Mouse (Mus musculus): ENCODE results near the gene Olfr1425. TPM values are rescaled to one million over a fixed set of nuclear protein-coding genes. Genes with fewer than 3 reads are reported as not detected.

Gene Olfr1425
- polyA plus RNA-seq, 1 experiment from 2014 or later: not detected

DNA sequence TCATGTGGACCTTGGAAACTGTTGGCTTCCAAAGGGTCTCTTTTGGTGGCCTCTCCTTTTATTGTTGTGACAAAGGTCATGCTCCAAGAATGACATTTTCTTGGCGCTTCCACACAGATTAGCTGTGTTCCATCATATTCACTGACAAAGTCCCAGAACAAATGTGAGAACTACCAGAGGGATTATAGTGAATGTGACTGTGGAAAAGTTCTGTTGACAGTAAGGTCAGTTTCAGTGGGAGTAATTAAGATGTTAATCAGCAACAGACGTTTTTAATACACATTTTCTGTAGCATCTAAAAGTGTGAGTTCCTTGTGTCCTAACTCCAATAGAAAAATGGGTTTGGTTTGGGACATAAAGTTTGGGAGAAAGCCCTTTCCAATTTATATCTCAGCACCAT lies 36.3 kb downstream of the Olfr1425 start, which contains the start of gene Olfr1423:
Gene Olfr1423 (minus strand): TSS at position 101 of the 400 bp plus-strand sequence.
- no peak within 1 kb of the TSS for H3K27ac ChIP-seq (replicated peaks)
- H3K9ac ChIP-seq: no peak within 1 kb of the TSS
- ATAC-seq (ENCODE audit: extremely low read depth, insufficient number of reproducible peaks, low FRiP score, low TSS enrichment): no peak
- WGBS: 41% methylated on average over 2 of the region's 2 CpGs
- no peaks in the 10 kb centered on the region for H3K27me3 ChIP-seq (replicated peaks)
- no peaks in the 10 kb centered on the region for H3K9me3 ChIP-seq
- H3K4me2 ChIP-seq: no peak within 1 kb of the TSS
- no peaks in the 10 kb centered on the region for H3K36me3 ChIP-seq
- no peak within 1 kb of the TSS for H3K4me3 ChIP-seq
- H3K4me1 ChIP-seq: no peaks in the 10 kb centered on the region

DNA sequence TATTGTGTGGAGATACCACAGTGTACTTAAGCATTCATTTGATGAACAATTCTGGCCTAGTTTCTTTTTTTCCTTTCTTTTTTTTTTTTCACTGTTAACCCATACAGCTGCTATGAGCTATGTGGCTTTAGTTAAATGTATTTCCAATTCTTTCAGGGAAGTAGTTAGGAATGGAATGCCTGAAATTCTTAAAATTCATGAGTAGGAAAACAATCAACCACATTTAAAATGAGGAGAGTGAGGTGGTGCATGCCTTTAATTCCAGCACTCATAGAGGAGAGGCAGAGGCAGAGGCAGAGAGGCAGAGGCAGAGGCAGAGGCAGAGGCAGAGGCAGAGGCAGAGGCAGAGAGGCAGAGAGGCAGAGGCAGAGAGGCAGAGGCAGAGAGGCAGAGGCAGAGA lies 39.8 kb downstream of the Olfr1425 start:
- H3K4me3 ChIP-seq: no peak overlapping the region
- no peak overlapping the region for H3K9ac ChIP-seq
- no peaks in the 10 kb centered on the region for H3K27me3 ChIP-seq (replicated peaks)
- ATAC-seq (ENCODE audit: extremely low read depth, insufficient number of reproducible peaks, low FRiP score, low TSS enrichment): no peak
- H3K9me3 ChIP-seq: no peaks in the 10 kb centered on the region
- H3K27ac ChIP-seq (replicated peaks): no peak overlapping the region
- no peaks in the 10 kb centered on the region for H3K4me1 ChIP-seq
- H3K36me3 ChIP-seq: no peaks in the 10 kb centered on the region
- no peak overlapping the region for H3K4me2 ChIP-seq

DNA sequence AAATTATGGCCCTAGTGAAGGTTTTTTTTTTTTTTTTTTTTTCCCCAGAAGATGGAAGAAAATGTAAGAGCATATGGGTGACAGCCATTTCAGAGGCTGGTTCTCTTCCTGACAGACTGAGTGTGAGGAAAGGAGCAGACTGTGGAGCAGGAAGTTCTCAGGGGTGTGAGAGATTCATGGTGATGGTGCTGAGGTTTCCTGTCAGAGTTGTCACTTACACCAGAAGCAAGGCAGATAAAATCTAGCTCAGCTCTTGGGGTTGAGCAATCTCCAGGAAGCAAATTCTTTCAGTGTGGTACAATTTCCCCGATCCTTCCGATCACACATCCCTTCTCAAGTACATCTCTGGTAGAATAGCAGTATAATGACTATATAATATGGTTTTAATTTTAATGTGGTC lies 50.9 kb downstream of the Olfr1425 start:
- Histone ChIP-seq H3K9me3 (no peaks in the 10 kb centered on the region), H3K27ac (replicated peaks) (no peak overlapping the region), H3K4me3 (no peak overlapping the region), H3K4me2 (no peak overlapping the region), H3K36me3 (no peaks in the 10 kb centered on the region), H3K4me1 (no peaks in the 10 kb centered on the region), H3K27me3 (replicated peaks) (no peaks in the 10 kb centered on the region), H3K9ac (no peak overlapping the region)
- no peak for ATAC-seq (ENCODE audit: extremely low read depth, insufficient number of reproducible peaks, low FRiP score, low TSS enrichment)
- WGBS: 30% methylated on average over 2 of the region's 2 CpGs

DNA sequence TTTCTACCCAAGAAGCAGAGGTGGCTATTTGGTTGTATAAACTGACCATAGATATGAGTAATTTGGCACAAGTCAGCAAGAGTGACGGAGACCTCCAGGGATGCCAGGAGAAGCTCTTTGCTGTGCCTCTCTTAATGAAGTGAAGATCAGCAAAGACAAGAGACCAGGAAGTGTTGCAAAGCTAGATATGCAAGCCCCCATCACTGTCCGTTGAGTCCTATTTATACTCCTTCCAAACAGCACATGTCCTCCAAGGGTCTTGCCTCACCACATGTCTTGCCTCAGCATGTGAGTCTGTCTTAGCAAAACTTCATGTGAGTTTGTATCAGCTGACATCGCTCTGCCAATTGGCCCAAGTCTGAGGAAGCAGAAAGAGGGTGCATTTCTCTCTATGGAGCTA lies 52.2 kb downstream of the Olfr1425 start:
- H3K4me3 ChIP-seq: no peak overlapping the region
- H3K27me3 ChIP-seq (replicated peaks): no peaks in the 10 kb centered on the region
- 66% methylated on average over 3 of the region's 3 CpGs for WGBS
- H3K36me3 ChIP-seq: no peaks in the 10 kb centered on the region
- no peaks in the 10 kb centered on the region for H3K4me1 ChIP-seq
- no peak overlapping the region for H3K27ac ChIP-seq (replicated peaks)
- no peak overlapping the region for H3K4me2 ChIP-seq
- ATAC-seq (ENCODE audit: extremely low read depth, insufficient number of reproducible peaks, low FRiP score, low TSS enrichment): no peak
- H3K9ac ChIP-seq: no peak overlapping the region
- H3K9me3 ChIP-seq: no peaks in the 10 kb centered on the region

GRCm38 (mm10) chr19:12024149-12024548 lies 53.4 kb downstream of the Olfr1425 start:
- Histone ChIP-seq H3K4me3 (no peak overlapping the region), H3K27ac (replicated peaks) (no peak overlapping the region), H3K27me3 (replicated peaks) (no peaks in the 10 kb centered on the region), H3K9ac (no peak overlapping the region), H3K36me3 (no peaks in the 10 kb centered on the region), H3K4me2 (no peak overlapping the region), H3K4me1 (no peaks in the 10 kb centered on the region), H3K9me3 (no peaks in the 10 kb centered on the region)
- ATAC-seq (ENCODE audit: extremely low read depth, insufficient number of reproducible peaks, low FRiP score, low TSS enrichment): no peak
- 80% methylated on average over 4 of the region's 4 CpGs for WGBS

Other genes with a start within 250 kb of the Olfr1425 start
- not detected in 2 replicates for gene Olfr1417, start 238.5 kb downstream of the Olfr1425 start, polyA plus RNA-seq (2015; fragmentation: Nextera tagmentation; extraction: Ambion mirVana)
- not detected in 2 replicates for gene Olfr1418, start 216.7 kb downstream of the Olfr1425 start, polyA plus RNA-seq (2015; fragmentation: Nextera tagmentation; extraction: Ambion mirVana)
- gene Olfr1419, start 202.6 kb downstream of the Olfr1425 start, polyA plus RNA-seq (2015; fragmentation: Nextera tagmentation; extraction: Ambion mirVana): not detected in 2 replicates
- gene Olfr1420, start 191.2 kb downstream of the Olfr1425 start, polyA plus RNA-seq (2015; fragmentation: Nextera tagmentation; extraction: Ambion mirVana): not detected in 2 replicates
- gene Patl1, start 165.3 kb downstream of the Olfr1425 start, polyA plus RNA-seq (2015; fragmentation: Nextera tagmentation; extraction: Ambion mirVana): 16.0 and 17.0 TPM in 2 replicates
- gene Osbp, start 111.8 kb downstream of the Olfr1425 start, polyA plus RNA-seq (2015; fragmentation: Nextera tagmentation; extraction: Ambion mirVana): 4.2 and 4.8 TPM in 2 replicates
- gene Olfr1423, start 36.4 kb downstream of the Olfr1425 start, polyA plus RNA-seq (2015; fragmentation: Nextera tagmentation; extraction: Ambion mirVana): not detected in 2 replicates
- gene Olfr1424, start 15.0 kb downstream of the Olfr1425 start, polyA plus RNA-seq (2015; fragmentation: Nextera tagmentation; extraction: Ambion mirVana): not detected in 2 replicates
- gene Olfr1426, start 14.3 kb upstream of the Olfr1425 start, polyA plus RNA-seq (2015; fragmentation: Nextera tagmentation; extraction: Ambion mirVana): not detected in 2 replicates
- gene Olfr1427, start 25.6 kb upstream of the Olfr1425 start, polyA plus RNA-seq (2015; fragmentation: Nextera tagmentation; extraction: Ambion mirVana): not detected in 2 replicates
- gene Olfr1428, start 38.2 kb upstream of the Olfr1425 start, polyA plus RNA-seq (2015; fragmentation: Nextera tagmentation; extraction: Ambion mirVana): not detected in 2 replicates
- gene Olfr76, start 45.5 kb upstream of the Olfr1425 start, polyA plus RNA-seq (2015; fragmentation: Nextera tagmentation; extraction: Ambion mirVana): not detected in 2 replicates
- gene Olfr1555-ps1, start 92.4 kb upstream of the Olfr1425 start, polyA plus RNA-seq (2015; fragmentation: Nextera tagmentation; extraction: Ambion mirVana): not detected in 2 replicates
- gene Olfr1431, start 122.9 kb upstream of the Olfr1425 start, polyA plus RNA-seq (2015; fragmentation: Nextera tagmentation; extraction: Ambion mirVana): not detected in 2 replicates
- gene Olfr1432, start 154.9 kb upstream of the Olfr1425 start, polyA plus RNA-seq (2015; fragmentation: Nextera tagmentation; extraction: Ambion mirVana): not detected in 2 replicates
- not detected in 2 replicates for gene Olfr262, start 163.9 kb upstream of the Olfr1425 start, polyA plus RNA-seq (2015; fragmentation: Nextera tagmentation; extraction: Ambion mirVana)
- not detected in 2 replicates for gene Olfr235, start 183.3 kb upstream of the Olfr1425 start, polyA plus RNA-seq (2015; fragmentation: Nextera tagmentation; extraction: Ambion mirVana)
- gene Olfr1434, start 202.1 kb upstream of the Olfr1425 start, polyA plus RNA-seq (2015; fragmentation: Nextera tagmentation; extraction: Ambion mirVana): not detected in 2 replicates
- not detected in 2 replicates for gene Olfr1436, start 221.4 kb upstream of the Olfr1425 start, polyA plus RNA-seq (2015; fragmentation: Nextera tagmentation; extraction: Ambion mirVana)
- not detected in 2 replicates for gene Olfr1437, start 247.4 kb upstream of the Olfr1425 start, polyA plus RNA-seq (2015; fragmentation: Nextera tagmentation; extraction: Ambion mirVana)